In genomic region chr6:135332737-135333281, GRCm38 (mm10) we compare ENCODE assay signal across 9 mouse cellular contexts. TPM values are rescaled to one million over a fixed set of nuclear protein-coding genes. Genes with fewer than 3 reads are reported as not detected.
DNase-seq lines count a peak whose midpoint lies in the region; ATAC-seq and TF ChIP-seq lines count a peak whose summit lies in the region.
"Had no signal": no experiment of that assay in that cellular context is flagged by ENCODE, and none has a peak within 500 bp of the region (broad histone marks: within the 10 kb centered on the region; RNA-seq: fewer than 3 reads in every experiment).

No protein-coding gene starts in this region.

- H3K4me2 ChIP-seq in neural tube, embryonic 15.5 days, result peak overlapping the region; percentile 30

- 15% methylated on average over 10 of the region's 10 CpGs for WGBS in neural tube, embryonic 15.5 days
- WGBS in thymus, adult 2 months, result 91% methylated on average over 10 of the region's 10 CpGs

- peaks cover 21% of the 10 kb centered on the region for H3K4me1 ChIP-seq in neural tube, embryonic 15.5 days
- H3K4me1 ChIP-seq in thymus, adult 2 months (replicated peaks; ENCODE audit: control insufficient read depth, insufficient read depth, low read length), result no peaks in the 10 kb centered on the region

- ATAC-seq in neural tube, embryonic 15.5 days (ENCODE audit: low FRiP score), result peak; percentile 62

- no peak overlapping the region for H3K9ac ChIP-seq in neural tube, embryonic 15.5 days (replicated peaks)

- H3K4me3 ChIP-seq in neural tube, embryonic 15.5 days (replicated peaks), result no peak overlapping the region
- no peak overlapping the region for H3K4me3 ChIP-seq in thymus, adult 2 months (ENCODE audit: control insufficient read depth, insufficient read depth, low read length)

- TF ChIP-seq POLR2A in thymus, adult 2 months (IDR thresholded peaks at IDR 0.05; ENCODE audit: control insufficient read depth, extremely low read depth, insufficient read depth, low read length, poor library complexity), result no peak

- peak; percentile 76 for DNase-seq in ES-CJ7 (ENCODE audit: low read depth, low spot score)
- peak; percentile 45 for DNase-seq in embryo, embryonic 11.5 days (ENCODE audit: low read depth, low spot score)
- peak; percentile 26 to 31 for DNase-seq in heart, postnatal 10 days
- peak; percentile 67 to 74 for DNase-seq in kidney, postnatal 4 days
- no peak for DNase-seq in urinary bladder, adult 2 months (ENCODE audit: low spot score)
- DNase-seq in cerebellum, adult 18-20 months, result no peak
- no peak for DNase-seq in thymus, adult 2 months

- no peaks in the 10 kb centered on the region for H3K9me3 ChIP-seq in neural tube, embryonic 15.5 days (replicated peaks)

- H3K36me3 ChIP-seq in neural tube, embryonic 15.5 days, result no peaks in the 10 kb centered on the region
- no peaks in the 10 kb centered on the region for H3K36me3 ChIP-seq in thymus, adult 2 months (ENCODE audit: control insufficient read depth, insufficient read depth, low read length)

- no peaks in the 10 kb centered on the region for H3K27me3 ChIP-seq in neural tube, embryonic 15.5 days (replicated peaks)
- no peaks in the 10 kb centered on the region for H3K27me3 ChIP-seq in thymus, adult 2 months (ENCODE audit: control insufficient read depth, insufficient read depth, low read length)

- H3K27ac ChIP-seq in neural tube, embryonic 15.5 days (replicated peaks), result peak overlapping the region; percentile 68
- no peak overlapping the region for H3K27ac ChIP-seq in thymus, adult 2 months (ENCODE audit: control insufficient read depth, insufficient read depth, low read length)

- intact Hi-C loops in heart, postnatal 10 days (cut with DNase I), result loop anchor here (5.0 kb wide), 1 partner anchor 34 kb away; no protein-coding TSS in a partner anchor

- TF ChIP-seq CTCF in thymus, adult 2 months (IDR thresholded peaks at IDR 0.05; ENCODE audit: borderline replicate concordance, control insufficient read depth, extremely low read depth, insufficient read depth, low read length, poor library complexity), result no peak

RNA-seq across cellular contexts. Expression of gene Pbp2, which starts 22.6 kb away (rescaled TPM):
- not detected for total RNA-seq in heart, postnatal 10 days (2021)
- 0.14 TPM in 1 of 2 replicates, not detected in the other for polyA plus RNA-seq in neural tube, embryonic 15.5 days (2015; fragmentation: Nextera tagmentation; extraction: Ambion mirVana)
- polyA plus RNA-seq in urinary bladder, adult 2 months (2012; rRNA removed), result 0.41 and 0.52 TPM in 2 replicates
- polyA plus RNA-seq in thymus, adult 2 months (2012; rRNA removed), result not detected in 2 replicates
- total RNA-seq: left cerebral cortex, adult 18-20 months had no signal

RNA-seq across cellular contexts. Expression of gene Emp1, which starts 29.5 kb away (rescaled TPM):
- 100 to 1,000 TPM; 192 to 206 TPM for total RNA-seq in heart, postnatal 10 days (2021)
- 12.3 and 19.4 TPM in 2 replicates for polyA plus RNA-seq in neural tube, embryonic 15.5 days (2015; fragmentation: Nextera tagmentation; extraction: Ambion mirVana)
- polyA plus RNA-seq in urinary bladder, adult 2 months (2012; rRNA removed), result 102 and 112 TPM in 2 replicates
- polyA plus RNA-seq in thymus, adult 2 months (2012; rRNA removed), result 57.5 and 69.9 TPM in 2 replicates

Comparison
In these comparisons a context has a peak if more than half of its experiments do, and no peak if none do; other contexts are left out.
1. DNase-seq: peak in ES-CJ7 (single experiment), embryo, embryonic 11.5 days (single experiment), heart, postnatal 10 days (2 of 2) and kidney, postnatal 4 days (2 of 2); none in urinary bladder, adult 2 months (single experiment), cerebellum, adult 18-20 months (0 of 2) and thymus, adult 2 months (single experiment).